Mouse (Mus musculus) adrenal gland, postnatal 25 days (tissue): ENCODE measurements at regions not wholly inside any gene's neighbourhood (a gene's known extent, or its start where the extent isn't known, plus 50 kb on each side); places are given as distances from the start of the nearest gene placed in this dataset.

Experiments used
- DNase-seq: peaks from one replicate; pipeline ENCODE4 v3.0.0; 2021; ENCODE audit warnings: mixed read lengths

DNA sequence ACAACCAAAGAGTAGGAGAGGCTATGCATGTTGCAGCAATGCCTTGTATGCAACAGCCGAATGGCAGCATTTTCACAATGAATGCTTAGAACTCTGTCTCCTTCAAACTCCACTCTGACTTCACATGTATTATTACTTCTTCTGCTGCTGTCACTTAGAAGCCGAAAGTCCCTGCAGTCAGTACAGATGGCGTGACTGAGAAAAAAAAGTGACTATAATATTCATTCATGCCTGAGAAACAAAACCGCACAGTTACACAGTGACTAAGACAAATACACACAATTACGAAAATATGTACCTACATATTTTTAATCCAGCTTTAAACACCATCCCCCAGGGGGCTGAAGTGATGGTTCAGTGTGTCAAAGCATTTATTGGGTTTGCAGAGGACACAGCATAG, 154.8 kb upstream of the Pitx2 start:
- no peak for DNase-seq

DNA sequence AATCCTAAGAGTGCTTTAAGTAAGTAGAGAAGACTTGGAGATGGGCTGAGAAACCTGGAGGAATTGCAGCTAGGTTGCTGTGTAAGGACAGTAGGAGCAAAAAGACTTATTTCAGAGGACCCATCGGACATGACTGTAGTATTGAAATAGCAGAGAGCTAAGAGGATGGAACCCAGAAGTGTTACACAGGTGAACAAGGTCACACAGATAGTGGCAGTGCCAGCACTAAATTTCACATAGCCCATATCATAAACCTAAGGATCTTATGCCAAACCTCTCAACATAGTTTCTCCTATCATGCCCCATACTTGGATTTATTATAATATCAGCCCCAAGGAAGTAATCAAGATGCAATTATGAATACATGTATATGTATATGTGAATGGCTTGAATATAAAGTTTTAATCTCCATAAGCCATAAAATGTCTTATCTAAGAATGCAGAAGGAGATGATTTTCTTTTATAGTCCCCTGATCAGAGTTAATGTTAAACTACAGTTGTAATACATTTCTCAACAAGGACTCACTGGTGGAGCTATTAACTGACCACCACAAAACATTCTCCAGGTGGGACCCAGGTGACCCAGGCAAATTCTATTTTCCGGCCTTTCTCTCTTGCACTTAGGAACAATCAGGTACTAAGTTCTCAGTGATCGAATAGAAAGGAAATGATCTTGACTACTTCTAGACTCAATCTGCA, 149.6 kb upstream of the Pitx2 start:
- no peak for DNase-seq

DNA sequence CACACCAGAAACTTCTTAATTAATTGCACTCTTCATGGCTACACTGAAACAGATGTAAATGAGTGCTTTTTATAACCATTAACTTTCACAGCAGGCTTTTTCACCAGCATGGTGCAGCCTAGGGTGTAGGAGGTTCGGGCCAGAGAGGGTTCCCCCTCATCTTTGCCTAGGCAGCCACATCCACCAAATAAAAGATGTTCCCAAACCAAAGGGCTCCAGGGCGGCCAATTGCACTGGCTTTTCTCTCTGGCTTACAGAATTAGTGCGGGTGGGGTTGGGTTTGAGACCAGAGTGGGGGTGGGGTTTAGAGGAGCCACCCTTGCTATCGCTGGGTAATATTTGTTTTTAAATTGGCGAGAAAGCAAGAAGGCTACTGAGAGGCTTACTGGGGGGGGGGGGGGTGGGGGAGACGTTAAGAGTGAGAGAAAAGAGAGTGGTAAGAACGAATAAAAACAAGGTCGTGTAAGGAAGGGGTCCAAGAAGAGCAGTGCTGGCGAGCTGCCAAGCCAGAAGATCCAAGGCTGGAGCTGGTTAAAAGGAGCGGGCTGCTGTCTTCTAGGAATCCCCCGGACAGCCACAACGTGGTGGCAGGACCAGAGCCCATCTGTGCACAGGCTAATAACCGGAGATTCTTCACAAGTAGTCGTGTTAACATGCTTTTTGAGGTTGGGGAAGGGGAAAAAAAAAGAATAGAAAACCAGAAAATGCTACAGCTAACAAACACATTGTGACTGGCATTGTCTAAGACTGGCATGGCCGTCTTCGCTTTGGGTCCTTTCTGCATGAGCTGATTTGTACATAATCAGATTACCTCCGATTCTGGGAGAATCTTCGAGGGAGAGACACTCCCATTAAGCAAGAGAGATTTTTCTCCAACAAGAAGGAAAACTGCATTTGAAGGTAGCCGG, 134.0 kb upstream of the Pitx2 start:
- peak; percentile 2 for DNase-seq

DNA sequence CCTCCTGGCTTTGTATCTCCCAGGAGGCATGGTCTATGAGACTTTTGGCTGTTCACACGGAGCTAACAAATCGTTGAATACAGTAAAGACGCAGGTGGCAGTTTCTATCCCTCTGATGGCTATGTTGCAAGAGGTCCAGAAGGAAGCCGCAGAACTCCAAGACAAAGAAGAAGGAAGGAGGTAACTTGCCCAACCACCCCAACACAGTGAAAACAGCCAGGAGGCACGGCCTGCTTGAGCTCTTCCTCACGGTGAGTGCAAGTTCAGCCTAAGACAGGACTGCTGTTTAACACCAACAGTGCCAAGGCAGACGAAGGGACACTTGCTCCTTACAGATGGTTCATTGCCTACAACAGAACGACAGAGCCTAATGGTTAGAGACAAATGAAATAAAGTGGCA, 130.0 kb upstream of the Pitx2 start:
- no peak for DNase-seq

DNA sequence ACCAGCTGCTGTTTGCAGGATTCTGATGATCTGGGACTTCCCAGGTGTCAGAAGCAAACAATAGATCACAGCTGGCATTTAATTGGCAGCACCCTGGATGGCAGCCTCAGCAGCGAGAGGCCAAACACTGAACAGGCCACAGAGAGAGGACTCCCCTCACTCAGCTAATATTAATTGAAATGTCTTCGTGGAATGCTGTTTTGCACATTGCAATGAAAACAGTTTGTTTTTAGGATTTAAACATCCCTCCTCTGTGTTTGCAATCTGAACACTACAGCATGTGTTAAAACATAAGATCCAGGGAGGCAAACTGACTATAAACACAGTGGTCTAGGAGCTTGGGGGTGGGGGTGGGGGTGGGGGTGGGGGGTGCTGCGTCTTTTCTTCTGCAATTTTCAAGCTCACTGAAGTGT, 129.2 kb upstream of the Pitx2 start:
- DNase-seq, result no peak

DNA sequence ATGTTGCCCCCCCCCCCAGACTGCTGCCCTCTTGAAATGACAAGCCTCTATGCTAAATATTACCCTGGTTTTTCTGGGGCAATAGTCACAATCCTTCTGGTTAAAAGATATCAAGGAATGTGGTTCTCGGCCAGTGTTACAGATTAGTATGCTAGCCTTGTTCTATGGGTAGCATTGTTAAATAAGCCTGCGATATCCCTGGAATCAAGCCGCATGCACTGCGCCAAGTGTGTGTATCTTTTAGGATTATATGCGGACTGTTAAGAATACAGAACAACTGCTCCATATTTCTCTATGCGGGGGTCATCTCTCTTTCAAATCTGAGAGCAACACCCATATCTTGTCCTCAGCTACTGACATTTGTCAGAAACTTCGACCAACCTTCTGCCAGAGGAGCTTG, 128.7 kb upstream of the Pitx2 start:
- DNase-seq, result no peak

DNA sequence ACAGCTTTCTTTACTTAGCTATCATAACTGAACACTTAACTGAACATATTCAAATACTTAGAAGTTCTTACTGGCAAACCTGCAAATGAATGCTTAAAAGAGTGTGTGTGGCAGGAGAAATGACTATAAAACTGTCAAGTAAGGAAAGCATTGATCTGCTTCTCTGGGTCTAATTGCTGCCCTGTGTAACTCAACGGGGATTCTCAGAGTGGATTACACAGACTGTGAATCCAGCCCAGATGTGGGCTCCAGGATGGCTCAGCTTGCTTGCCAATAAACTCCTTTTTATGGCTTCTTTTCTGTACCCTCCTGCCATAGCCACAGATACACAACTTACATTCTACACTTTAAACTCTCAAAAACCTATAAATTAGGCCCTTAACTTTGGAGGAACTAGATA, 123.3 kb upstream of the Pitx2 start:
- no peak for DNase-seq

DNA sequence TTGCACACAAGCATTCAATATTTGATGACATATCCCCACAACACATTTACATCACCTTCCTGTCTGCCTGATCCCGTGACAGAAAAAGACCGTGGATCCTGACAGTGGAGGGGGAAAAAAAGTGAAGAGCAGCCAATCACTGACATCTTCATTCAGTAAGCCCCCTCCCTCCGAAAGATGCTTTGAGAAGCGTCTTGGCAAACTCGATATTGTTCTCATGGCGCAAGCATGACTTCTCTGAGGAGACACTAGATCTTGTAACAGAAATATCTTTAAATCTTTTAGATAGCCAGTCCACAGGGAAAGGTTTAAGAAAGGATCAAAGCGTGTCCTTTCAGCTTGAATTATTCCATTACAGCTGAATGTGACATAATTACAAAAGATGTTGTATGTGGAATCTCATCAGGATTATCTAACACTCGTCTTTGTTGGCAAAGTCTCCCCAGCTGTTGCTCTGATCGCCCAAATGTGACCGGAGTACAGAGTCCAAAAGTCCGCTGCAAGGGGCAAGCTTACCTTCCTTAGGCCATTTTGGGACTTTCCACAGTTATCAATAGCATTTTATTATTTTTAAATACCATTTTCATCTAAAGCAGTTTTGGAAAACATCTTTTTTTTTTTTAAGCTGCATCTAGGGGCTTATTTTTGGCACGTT, 95.8 kb upstream of the Pitx2 start:
- DNase-seq, result no peak

DNA sequence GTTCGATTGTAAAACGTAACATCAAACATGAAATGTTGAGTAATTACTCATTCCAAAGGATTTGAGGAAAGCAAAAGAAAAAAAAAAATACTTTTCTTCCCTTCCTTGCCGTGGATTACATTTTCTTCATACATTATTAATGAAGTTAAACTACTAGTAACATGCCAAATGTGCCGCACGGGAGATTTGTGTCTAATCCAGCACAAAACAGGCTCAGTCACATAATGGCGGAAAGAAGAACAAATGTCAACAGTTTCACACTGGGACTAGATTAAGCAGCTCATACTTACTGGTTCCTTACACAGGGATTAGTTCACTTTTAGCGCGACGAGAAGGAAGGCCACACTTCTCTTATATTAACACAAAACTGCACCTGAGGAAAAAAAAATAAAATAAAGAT, 94.9 kb upstream of the Pitx2 start:
- no peak for DNase-seq

DNA sequence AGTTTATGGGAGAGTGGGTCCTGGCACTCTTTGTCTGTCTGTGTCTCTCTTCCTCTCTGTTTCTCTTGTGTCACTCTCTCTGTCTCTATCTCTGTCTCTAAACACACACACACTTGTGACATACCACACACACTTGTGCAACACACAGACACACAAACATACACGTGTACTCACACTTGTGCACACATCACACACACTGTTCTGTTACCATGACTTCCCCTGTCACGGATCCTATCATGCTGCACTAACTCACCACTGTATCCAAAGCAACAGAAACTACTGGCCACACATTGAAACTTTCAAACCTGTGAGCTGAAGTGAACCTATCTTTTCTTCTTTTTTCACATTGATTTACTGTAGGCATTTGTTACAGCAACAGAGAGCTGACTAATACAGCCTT, 93.5 kb upstream of the Pitx2 start:
- no peak for DNase-seq

DNA sequence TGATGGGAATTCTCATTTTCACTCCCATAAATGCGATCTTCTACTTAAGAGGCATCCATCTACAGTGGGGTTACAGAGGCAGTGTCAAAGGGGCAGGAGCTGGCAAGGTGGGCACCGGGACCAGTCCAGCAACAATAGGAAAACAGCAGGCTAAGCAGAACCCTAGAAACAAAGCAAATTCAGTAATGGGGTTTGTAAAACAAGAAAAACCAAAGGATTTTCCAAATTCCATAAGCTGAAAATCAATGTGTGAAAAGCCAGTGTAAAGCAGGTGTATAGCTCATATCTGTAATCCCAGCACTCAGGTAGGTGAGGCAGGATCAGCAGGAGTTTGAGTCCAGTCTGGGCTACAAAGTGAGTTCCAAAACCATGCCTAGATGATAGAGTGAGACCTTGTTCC, 69.2 kb upstream of the Pitx2 start:
- DNase-seq, result no peak

DNA sequence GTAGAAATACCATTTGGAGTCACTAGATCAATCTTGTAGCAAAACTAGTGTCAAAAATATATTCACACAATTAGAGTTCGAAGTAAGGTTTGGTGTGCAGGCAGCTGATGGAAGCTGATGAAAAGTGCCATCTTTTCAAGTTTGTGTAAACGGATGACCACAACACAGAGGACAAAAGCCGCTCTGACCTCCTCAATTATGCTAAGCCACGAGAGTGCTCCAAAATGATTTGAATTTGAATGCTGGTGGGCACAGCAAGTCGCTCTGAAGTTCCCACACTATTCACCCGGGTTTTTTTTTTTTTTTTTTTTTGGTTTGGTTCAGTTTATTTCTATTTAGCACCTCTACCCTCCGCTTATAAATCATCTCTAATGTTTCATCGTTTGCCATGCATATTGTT, 68.5 kb upstream of the Pitx2 start:
- no peak for DNase-seq

DNA sequence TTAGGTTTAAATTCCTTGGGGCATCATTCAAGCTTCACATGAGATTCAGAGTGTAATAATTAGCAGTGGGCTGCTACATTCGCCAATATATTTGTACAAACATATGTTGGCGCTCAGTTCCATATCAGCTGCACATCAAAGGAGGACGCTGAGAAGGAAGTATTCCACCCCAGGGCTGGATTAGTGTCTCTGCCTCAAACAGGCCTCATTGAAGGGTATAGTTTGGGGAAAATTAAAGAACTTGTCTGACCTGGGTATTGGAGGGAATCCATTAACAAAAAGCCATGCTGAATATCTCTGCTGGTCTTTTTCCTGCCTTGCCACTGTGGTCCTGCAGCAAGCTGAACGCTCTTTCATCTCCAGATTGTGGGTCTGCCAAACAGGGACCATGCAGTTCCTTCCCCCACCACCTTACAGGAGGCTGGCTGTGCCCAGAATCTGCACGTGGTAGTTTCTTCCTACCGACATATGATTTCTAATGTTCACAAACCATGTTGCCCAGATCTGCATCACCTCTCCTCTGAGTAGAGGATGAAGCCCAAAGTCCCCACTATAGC, 67.7 kb upstream of the Pitx2 start:
- DNase-seq, result no peak
